Mouse (Mus musculus) left cerebral cortex, adult 11 months (tissue): Measurements from ENCODE around the gene Crhr2.

ENCODE experiments used
- DNase-seq: peaks from one replicate; pipeline ENCODE4 v3.0.0; 2022; ENCODE audit warnings: low spot score

Gene Crhr2

DNA sequence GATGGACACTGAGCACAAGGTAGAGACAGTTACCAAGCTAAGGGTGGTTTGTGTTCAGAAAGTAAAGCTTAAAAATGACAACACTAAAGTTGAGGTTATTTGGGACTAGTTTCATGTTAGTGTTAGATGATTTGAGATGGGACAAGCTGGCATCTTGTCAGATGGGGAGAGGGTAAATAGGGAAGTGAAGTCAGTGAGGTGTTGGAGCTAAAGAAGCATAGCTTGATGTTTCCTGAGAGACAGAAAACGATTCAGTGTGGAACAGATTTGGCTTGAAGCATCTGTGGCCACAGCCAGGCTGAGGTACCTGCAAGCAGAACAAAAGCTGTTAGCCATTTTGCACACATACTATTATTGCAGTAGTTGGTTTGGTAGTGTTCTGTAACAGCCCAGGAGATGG, 87.5 kb downstream of the Crhr2 start:
- no peak for DNase-seq

DNA sequence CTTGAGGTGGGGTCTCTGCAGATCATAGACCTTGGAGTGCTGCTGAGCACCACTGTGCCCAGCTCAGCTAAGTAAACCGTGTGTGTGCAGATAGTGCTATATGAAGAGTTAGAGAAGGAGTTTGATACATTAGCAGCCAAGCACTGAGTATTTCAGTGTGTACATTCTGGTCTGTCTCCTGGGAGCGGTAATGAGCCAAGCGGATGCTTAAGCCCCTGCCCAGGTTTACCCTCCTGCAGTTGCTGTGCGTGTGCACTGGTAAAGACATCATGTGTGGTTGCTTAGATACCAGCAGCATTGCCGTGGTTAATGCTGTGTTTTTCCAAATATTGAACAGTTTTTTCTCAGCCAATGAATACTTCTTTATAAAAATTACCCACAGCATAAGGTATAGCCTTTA, 88.3 kb downstream of the Crhr2 start:
- DNase-seq: no peak

DNA sequence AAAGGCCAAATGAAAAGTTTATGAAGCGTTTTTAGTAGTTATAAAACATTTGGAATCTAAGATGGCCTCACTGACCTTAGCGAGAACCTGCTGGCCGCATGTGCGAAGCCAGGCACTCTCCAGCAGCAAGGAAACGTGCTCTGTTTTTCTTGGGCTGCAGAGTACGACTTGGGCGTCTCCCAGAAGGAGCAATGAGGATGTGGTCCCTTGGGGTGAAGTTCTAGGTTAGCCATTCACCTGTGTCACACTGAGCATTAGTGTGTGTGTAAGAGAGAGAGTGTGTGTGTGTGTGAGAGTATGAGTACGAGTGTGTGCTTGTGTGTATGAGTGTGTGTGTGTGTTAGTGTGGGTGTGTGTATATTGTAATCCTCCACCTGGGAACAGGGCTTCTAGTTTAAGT, 89.6 kb downstream of the Crhr2 start:
- no peak for DNase-seq
